Mouse (Mus musculus) heart, postnatal 25 days (tissue): ENCODE results near the gene Ovca2. TPM values are rescaled to one million over a fixed set of nuclear protein-coding genes. Genes with fewer than 3 reads are reported as not detected.

Source experiments
- DNase-seq: peaks from one replicate; pipeline ENCODE4 v3.0.0; 2022; ENCODE audit warnings: low spot score
- intact Hi-C: fragments of 180-260 bp; cut with DNase I; formaldehyde crosslinking; loops from one replicate; pipeline ENCODE4 v1.15.1; 2025
- total RNA-seq, 2 experiments: library from RNA; stranded (reverse); gene quantifications; 2 replicates each; pipeline ENCODE4 v1.2.3; 2021

Gene Ovca2
- total RNA-seq, 2 experiments from 2014 or later: 6.0 to 6.1 TPM

- no peak for DNase-seq
- intact Hi-C loops: no loop called here
Measured at GRCm38 (mm10) chr11:75159564-75159963, 19.1 kb downstream of the Ovca2 start.

GRCm38 (mm10) chr11:75158432-75158831 is 20.2 kb downstream of the Ovca2 start:
- DNase-seq: no peak
- intact Hi-C loops: no loop called here

GRCm38 (mm10) chr11:75157901-75158300 is 20.7 kb downstream of the Ovca2 start:
- no peak for DNase-seq
- intact Hi-C loops: no loop called here

- peak; percentile 35 for DNase-seq
- intact Hi-C loops: no loop called here
Measured at GRCm38 (mm10) chr11:75157037-75157436, 21.6 kb downstream of the Ovca2 start.

GRCm38 (mm10) chr11:75156416-75156815 is 22.2 kb downstream of the Ovca2 start:
- no peak for DNase-seq

GRCm38 (mm10) chr11:75155985-75156384 is 22.6 kb downstream of the Ovca2 start:
- intact Hi-C loops: no loop called here
- DNase-seq: no peak

More at GRCm38 (mm10) chr11:75156416-75156815, 22.2 kb downstream of the Ovca2 start:
- intact Hi-C loops: no loop called here

- intact Hi-C loops: no loop called here
- DNase-seq: no peak
Measured at GRCm38 (mm10) chr11:75154053-75154585, 24.5 kb downstream of the Ovca2 start.

GRCm38 (mm10) chr11:75152603-75153557 is 25.8 kb downstream of the Ovca2 start:
- peak; percentile 57 for DNase-seq
- intact Hi-C loops: no loop called here

- DNase-seq: no peak
- intact Hi-C loops: no loop called here
Measured at GRCm38 (mm10) chr11:75150346-75150745, 28.3 kb downstream of the Ovca2 start.

GRCm38 (mm10) chr11:75148332-75149035 is 30.2 kb downstream of the Ovca2 start:
- intact Hi-C loops: no loop called here
- DNase-seq: peak; percentile 25

GRCm38 (mm10) chr11:75147846-75148168 is 30.8 kb downstream of the Ovca2 start:
- peak; percentile 51 for DNase-seq

GRCm38 (mm10) chr11:75147106-75147845 is 31.4 kb downstream of the Ovca2 start:
- intact Hi-C loops: no loop called here
- no peak for DNase-seq

More at GRCm38 (mm10) chr11:75147846-75148168, 30.8 kb downstream of the Ovca2 start:
- intact Hi-C loops: no loop called here

GRCm38 (mm10) chr11:75145841-75146240 is 32.8 kb downstream of the Ovca2 start:
- DNase-seq: no peak
- intact Hi-C loops: no loop called here

- intact Hi-C loops: no loop called here
- DNase-seq: no peak
Measured at GRCm38 (mm10) chr11:75142749-75143148, 35.9 kb downstream of the Ovca2 start.

- intact Hi-C loops: no loop called here
- no peak for DNase-seq
Measured at GRCm38 (mm10) chr11:75141913-75142312, 36.7 kb downstream of the Ovca2 start.

- DNase-seq: no peak
- intact Hi-C loops: no loop called here
Measured at GRCm38 (mm10) chr11:75141038-75141437, 37.6 kb downstream of the Ovca2 start.

GRCm38 (mm10) chr11:75140431-75140830 is 38.2 kb downstream of the Ovca2 start:
- intact Hi-C loops: no loop called here
- DNase-seq: no peak

- DNase-seq: peak; percentile 80
- intact Hi-C loops: no loop called here
Measured at GRCm38 (mm10) chr11:75139122-75139963, 39.3 kb downstream of the Ovca2 start.
